In the genomic region with DNA sequence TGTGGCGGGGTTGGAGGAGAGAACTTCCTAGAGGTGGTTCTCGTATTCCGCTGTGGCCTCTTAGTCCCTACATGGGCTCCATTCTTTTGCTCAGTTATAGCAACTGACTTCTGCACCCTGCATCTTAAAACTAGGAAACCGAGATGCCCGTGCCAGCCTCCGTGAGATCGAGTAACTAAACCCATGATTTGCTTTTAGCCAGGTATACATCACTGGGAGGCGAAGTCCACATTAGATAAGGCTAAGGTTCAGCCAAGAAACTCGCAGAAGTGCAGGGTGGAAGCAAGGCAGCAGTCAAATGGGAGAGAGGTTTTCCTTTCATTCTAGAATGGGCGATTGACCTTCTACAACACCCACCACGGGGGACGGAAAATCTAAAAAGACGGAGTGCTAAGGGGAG, we compare ENCODE assay signal across 30 mouse cellular contexts. TPM values are rescaled to one million over a fixed set of nuclear protein-coding genes. Genes with fewer than 3 reads are reported as not detected.
DNase-seq lines count a peak whose midpoint lies in the region; ATAC-seq and TF ChIP-seq lines count a peak whose summit lies in the region.
"Had no signal": no experiment of that assay in that cellular context is flagged by ENCODE, and none has a peak within 500 bp of the region (broad histone marks: within the 10 kb centered on the region; RNA-seq: fewer than 3 reads in every experiment).

No protein-coding gene starts in this region.

- DNase-seq in midbrain, embryonic 11.5 days (ENCODE audit: low spot score, missing footprints): peak; percentile 51
- no peak for DNase-seq in midbrain, postnatal 0 days (ENCODE audit: low spot score)
- DNase-seq in c-Kit-positive CD71-positive TER-119-positive erythroid progenitor cells, embryonic 14.5 days (ENCODE audit: low spot score): no peak
- no peak for DNase-seq in neural tube, embryonic 10.5 days (ENCODE audit: extremely low spot score, low spot score)
- DNase-seq in kidney, adult 2 months: no peak
- DNase-seq: adrenal gland, adult 8-10 months; adrenal gland, postnatal 14 days; adrenal gland, postnatal 36 days; B cell, adult 2 months; cerebellum, adult 11 months; cerebellum, adult 18-20 months; cerebellum, adult 8-10 months; cerebellum, adult 9-11 months; cerebellum, postnatal 14 days; cerebellum, postnatal 36 days; embryo, embryonic 11 days had no signal

- WGBS in midbrain, embryonic 11.5 days: 94% methylated on average over 13 of the region's 13 CpGs
- 95% methylated on average over 13 of the region's 13 CpGs for WGBS in midbrain, postnatal 0 days
- WGBS in intestine, postnatal 0 days: 55% methylated on average over 13 of the region's 13 CpGs
- WGBS in stomach, embryonic 15.5 days: 78% methylated on average over 13 of the region's 13 CpGs
- WGBS in kidney, adult 2 months: 91% methylated on average over 13 of the region's 13 CpGs

- no peaks in the 10 kb centered on the region for H3K27me3 ChIP-seq in midbrain, embryonic 11.5 days (ENCODE audit: control insufficient read depth, insufficient read depth, low read length)
- no peaks in the 10 kb centered on the region for H3K27me3 ChIP-seq in midbrain, postnatal 0 days (ENCODE audit: insufficient read depth, low read length)
- no peaks in the 10 kb centered on the region for H3K27me3 ChIP-seq in intestine, postnatal 0 days (replicated peaks; ENCODE audit: control insufficient read depth, insufficient read depth, low read length)
- H3K27me3 ChIP-seq in stomach, embryonic 15.5 days (replicated peaks): no peaks in the 10 kb centered on the region
- H3K27me3 ChIP-seq in kidney, adult 2 months (replicated peaks; ENCODE audit: control insufficient read depth, insufficient read depth, low read length): no peaks in the 10 kb centered on the region
- H3K27me3 ChIP-seq: CH12.LX; embryonic facial prominence, embryonic 13.5 days; embryonic facial prominence, embryonic 15.5 days; forebrain, embryonic 12.5 days had no signal

- no peak for TF ChIP-seq POLR2A in kidney, adult 2 months (IDR thresholded peaks at IDR 0.05; ENCODE audit: low read depth, low read length)

- TF ChIP-seq CTCF in midbrain, postnatal 0 days (IDR thresholded peaks at IDR 0.05): no peak
- no peak for TF ChIP-seq CTCF in intestine, postnatal 0 days (IDR thresholded peaks at IDR 0.05; ENCODE audit: low read depth)
- no peak for TF ChIP-seq CTCF in kidney, adult 2 months (conservative IDR thresholded peaks at IDR 0.05; ENCODE audit: insufficient read depth, insufficient read length, low read depth, low read length)

- no peak overlapping the region for H3K4me2 ChIP-seq in midbrain, embryonic 11.5 days
- H3K4me2 ChIP-seq in midbrain, postnatal 0 days (ENCODE audit: low read depth, low read length, poor library complexity, severe bottlenecking): no peak overlapping the region
- 0 out of 2 replicates have a peak overlapping the region, but pooled peaks have one; percentile 9 for H3K4me2 ChIP-seq in intestine, postnatal 0 days (replicated peaks; ENCODE audit: low read depth)
- no peak overlapping the region for H3K4me2 ChIP-seq in stomach, embryonic 15.5 days
- H3K4me2 ChIP-seq: embryonic facial prominence, embryonic 13.5 days; embryonic facial prominence, embryonic 15.5 days; forebrain, embryonic 12.5 days had no signal

- H3K4me1 ChIP-seq in midbrain, embryonic 11.5 days (ENCODE audit: control insufficient read depth, insufficient read depth, low read length): no peaks in the 10 kb centered on the region
- no peaks in the 10 kb centered on the region for H3K4me1 ChIP-seq in midbrain, postnatal 0 days (ENCODE audit: insufficient read depth, low read length)
- no peaks in the 10 kb centered on the region for H3K4me1 ChIP-seq in intestine, postnatal 0 days (replicated peaks; ENCODE audit: control insufficient read depth, insufficient read depth, low read length)
- H3K4me1 ChIP-seq in stomach, embryonic 15.5 days: no peaks in the 10 kb centered on the region
- H3K4me1 ChIP-seq in kidney, adult 2 months (ENCODE audit: control insufficient read depth, insufficient read depth, low read length): no peaks in the 10 kb centered on the region
- H3K4me1 ChIP-seq: embryonic facial prominence, embryonic 13.5 days; embryonic facial prominence, embryonic 15.5 days; forebrain, embryonic 10.5 days; forebrain, embryonic 12.5 days had no signal

- H3K9ac ChIP-seq in midbrain, embryonic 11.5 days (ENCODE audit: low read length): no peak overlapping the region
- H3K9ac ChIP-seq in midbrain, postnatal 0 days (replicated peaks; ENCODE audit: low read length, poor library complexity, severe bottlenecking): no peak overlapping the region
- H3K9ac ChIP-seq in intestine, postnatal 0 days (ENCODE audit: low read depth, low read length): no peak overlapping the region
- H3K9ac ChIP-seq in stomach, embryonic 15.5 days: no peak overlapping the region
- H3K9ac ChIP-seq: embryonic facial prominence, embryonic 13.5 days; embryonic facial prominence, embryonic 15.5 days; forebrain, embryonic 12.5 days had no signal

- no peaks in the 10 kb centered on the region for H3K36me3 ChIP-seq in midbrain, embryonic 11.5 days (ENCODE audit: control insufficient read depth, insufficient read depth, low read length)
- H3K36me3 ChIP-seq in midbrain, postnatal 0 days (ENCODE audit: insufficient read depth, low read length): no peaks in the 10 kb centered on the region
- H3K36me3 ChIP-seq in intestine, postnatal 0 days (ENCODE audit: control insufficient read depth, insufficient read depth): no peaks in the 10 kb centered on the region
- no peaks in the 10 kb centered on the region for H3K36me3 ChIP-seq in stomach, embryonic 15.5 days
- H3K36me3 ChIP-seq in kidney, adult 2 months (ENCODE audit: control insufficient read depth, insufficient read depth, low read length): no peaks in the 10 kb centered on the region
- H3K36me3 ChIP-seq: embryonic facial prominence, embryonic 13.5 days; embryonic facial prominence, embryonic 15.5 days; forebrain, embryonic 10.5 days; forebrain, embryonic 12.5 days; G1E had no signal

- H3K4me3 ChIP-seq in midbrain, embryonic 11.5 days (ENCODE audit: low read depth, low read length): no peak overlapping the region
- H3K4me3 ChIP-seq in midbrain, postnatal 0 days (ENCODE audit: low read depth, low read length): no peak overlapping the region
- H3K4me3 ChIP-seq in intestine, postnatal 0 days (ENCODE audit: low read depth, low read length): no peak overlapping the region
- H3K4me3 ChIP-seq in stomach, embryonic 15.5 days (replicated peaks): no peak overlapping the region
- no peak overlapping the region for H3K4me3 ChIP-seq in kidney, adult 2 months (ENCODE audit: insufficient read depth, low read depth, low read length)
- H3K4me3 ChIP-seq: embryonic facial prominence, embryonic 13.5 days; embryonic facial prominence, embryonic 15.5 days; erythroblast, embryonic 14.5 days; forebrain, embryonic 10.5 days; forebrain, embryonic 12.5 days had no signal

- no peak overlapping the region for H3K27ac ChIP-seq in midbrain, embryonic 11.5 days (ENCODE audit: low read depth, low read length)
- H3K27ac ChIP-seq in midbrain, postnatal 0 days (ENCODE audit: low read depth, low read length): no peak overlapping the region
- peak overlapping the region; percentile 35; the same call in 1 of the 2 replicates for H3K27ac ChIP-seq in intestine, postnatal 0 days (ENCODE audit: low read depth, low read length)
- no peak overlapping the region for H3K27ac ChIP-seq in stomach, embryonic 15.5 days
- no peak overlapping the region for H3K27ac ChIP-seq in kidney, adult 2 months (ENCODE audit: insufficient read depth, low read depth, low read length)
- H3K27ac ChIP-seq: embryonic facial prominence, embryonic 13.5 days; embryonic facial prominence, embryonic 15.5 days; forebrain, embryonic 10.5 days; forebrain, embryonic 12.5 days had no signal

- ATAC-seq in midbrain, embryonic 11.5 days (ENCODE audit: low FRiP score): no peak
- ATAC-seq in midbrain, postnatal 0 days (ENCODE audit: low FRiP score): no peak
- ATAC-seq in intestine, postnatal 0 days: peak; percentile 72
- ATAC-seq in stomach, embryonic 15.5 days (ENCODE audit: insufficient read depth, low FRiP score, low read depth): 0 out of 2 replicates have a peak, but pooled peaks have one; percentile 10
- ATAC-seq: activated CD4-positive, CD25-positive, alpha-beta regulatory T cell, adult 4 months; CD4-positive, CD25-positive, alpha-beta regulatory T cell, adult 4 months; forebrain, embryonic 14.5 days; Patski had no signal

- H3K9me3 ChIP-seq in midbrain, embryonic 11.5 days (ENCODE audit: control insufficient read depth, low read length): no peaks in the 10 kb centered on the region
- no peaks in the 10 kb centered on the region for H3K9me3 ChIP-seq in midbrain, postnatal 0 days (ENCODE audit: low read length)
- no peaks in the 10 kb centered on the region for H3K9me3 ChIP-seq in intestine, postnatal 0 days (ENCODE audit: control insufficient read depth)
- no peaks in the 10 kb centered on the region for H3K9me3 ChIP-seq in stomach, embryonic 15.5 days
- H3K9me3 ChIP-seq: embryonic facial prominence, embryonic 13.5 days; embryonic facial prominence, embryonic 15.5 days; forebrain, embryonic 10.5 days; forebrain, embryonic 12.5 days; G1E had no signal

RNA-seq across cellular contexts. Expression of a gene that starts 11.7 kb away (rescaled TPM):
- polyA plus RNA-seq in midbrain, embryonic 11.5 days (2014; fragmentation: Nextera tagmentation; extraction: Ambion mirVana): 1.4 and 1.8 TPM in 2 replicates
- 19.0 and 22.2 TPM in 2 replicates for total RNA-seq in midbrain, postnatal 0 days (2014; rRNA removed)
- polyA plus RNA-seq in midbrain, postnatal 0 days (2015; fragmentation: Nextera tagmentation; extraction: Ambion mirVana): 4.7 TPM in 2 replicates
- 16.2 and 17.2 TPM in 2 replicates for polyA plus RNA-seq in intestine, postnatal 0 days (2015; fragmentation: Nextera tagmentation; extraction: Ambion mirVana)
- 7.8 and 8.5 TPM in 2 replicates for polyA plus RNA-seq in stomach, embryonic 15.5 days (2015; fragmentation: Nextera tagmentation; extraction: Ambion mirVana)
- polyA plus RNA-seq in kidney, adult 2 months (2012; rRNA removed): 28.6 and 31.5 TPM in 2 replicates
- total RNA-seq: common myeloid progenitor, adult 5-6 weeks had no signal
- polyA plus RNA-seq: activated CD4-positive, CD25-positive, alpha-beta regulatory T cell, adult 4 months; erythroblast, embryonic 14.5 days; G1E had no signal

RNA-seq across cellular contexts. Expression of a gene that starts 41.4 kb away (rescaled TPM):
- polyA plus RNA-seq in midbrain, embryonic 11.5 days (2014; fragmentation: Nextera tagmentation; extraction: Ambion mirVana): 69.1 and 71.0 TPM in 2 replicates
- 35.7 and 40.2 TPM in 2 replicates for total RNA-seq in midbrain, postnatal 0 days (2014; rRNA removed)
- 76.0 and 83.3 TPM in 2 replicates for polyA plus RNA-seq in midbrain, postnatal 0 days (2015; fragmentation: Nextera tagmentation; extraction: Ambion mirVana)
- 160 and 162 TPM in 2 replicates for polyA plus RNA-seq in intestine, postnatal 0 days (2015; fragmentation: Nextera tagmentation; extraction: Ambion mirVana)
- 85.6 and 89.8 TPM in 2 replicates for polyA plus RNA-seq in stomach, embryonic 15.5 days (2015; fragmentation: Nextera tagmentation; extraction: Ambion mirVana)
- 99.5 and 103 TPM in 2 replicates for polyA plus RNA-seq in kidney, adult 2 months (2012; rRNA removed)

Comparison
In these comparisons a context has a peak if more than half of its experiments do, and no peak if none do; other contexts are left out.
1. ATAC-seq: peak in intestine, postnatal 0 days (single experiment) and stomach, embryonic 15.5 days (single experiment); none in midbrain, embryonic 11.5 days (single experiment) and midbrain, postnatal 0 days (single experiment).